Mouse (Mus musculus) urinary bladder, postnatal 36 days (tissue): Measurements from ENCODE around the gene Yipf4.

Experiments
- DNase-seq, 2 experiments: peaks; one replicate each; pipeline ENCODE4 v3.0.0; 2022; ENCODE audit warnings: low spot score in 2 of 2, mixed read lengths in 1 of 2

Gene Yipf4

DNA sequence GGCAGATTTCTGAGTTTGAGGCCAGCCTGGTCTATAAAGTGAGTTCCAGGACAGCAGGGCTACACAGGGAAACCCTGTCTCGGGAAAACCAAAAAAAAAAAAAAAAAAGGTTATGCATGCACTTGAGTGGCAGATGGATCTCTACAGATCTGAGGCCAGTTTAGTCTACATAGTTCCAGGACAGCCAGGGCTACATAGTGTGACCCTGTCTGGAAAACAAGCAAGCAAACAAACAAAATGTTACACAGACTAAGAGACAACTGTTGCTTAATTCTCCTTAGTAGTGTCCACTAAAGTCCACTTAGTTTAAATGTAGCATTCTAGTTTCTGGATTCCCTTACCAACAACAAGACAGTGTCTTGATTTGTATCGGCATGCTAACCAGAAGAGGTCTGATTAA lies 36.8 kb downstream of the Yipf4 start:
- DNase-seq, result no peak

- DNase-seq, result no peak
These were observed 37.7 kb downstream of the Yipf4 start for GRCm38 (mm10) chr17:74526806-74527653.

DNA sequence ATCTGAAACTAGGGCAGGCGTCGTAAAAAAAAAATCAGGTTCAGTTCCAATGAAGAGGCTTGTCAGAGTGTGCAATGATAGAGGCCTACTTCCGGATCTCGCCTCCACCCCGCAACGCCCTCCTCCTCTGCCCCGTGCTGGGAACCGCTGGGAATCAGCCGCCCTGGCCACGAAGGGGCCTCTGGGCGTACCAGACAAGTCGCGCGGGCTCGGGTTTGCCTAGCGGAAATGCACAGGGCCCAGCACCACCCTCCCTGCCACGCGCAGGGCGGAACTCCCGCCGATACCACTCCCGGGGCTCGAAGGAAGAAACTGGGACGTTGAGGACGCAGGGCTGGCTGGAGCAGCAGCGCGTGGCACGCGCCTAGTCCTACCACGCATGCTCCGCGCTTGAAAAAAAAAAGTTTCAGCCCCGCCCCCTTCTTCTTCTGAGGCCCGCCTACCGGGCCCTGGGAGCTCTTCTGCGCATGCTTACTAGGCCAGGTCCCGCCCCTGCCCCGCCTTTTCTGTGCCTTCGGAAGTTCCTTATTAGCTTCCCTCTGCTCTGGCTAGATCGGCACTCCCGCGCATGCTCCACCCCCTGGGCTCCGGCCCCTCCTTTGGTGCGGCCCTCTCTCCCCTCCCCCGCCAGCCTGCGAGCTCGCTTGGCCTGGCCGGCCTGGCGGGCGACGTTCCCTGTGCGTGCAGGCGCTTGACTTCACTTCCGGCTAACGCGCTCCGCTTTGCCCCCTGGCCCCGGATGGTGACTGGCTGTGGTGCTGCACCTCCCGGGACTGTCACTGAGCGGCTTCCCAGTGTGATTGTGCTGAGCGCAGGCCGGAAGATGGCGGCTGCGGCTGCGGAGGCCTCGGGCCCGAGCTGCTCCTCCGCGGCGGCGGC lies 38.7 kb downstream of the Yipf4 start, which contains the start of gene Birc6:
Birc6 (plus strand) TSS at position 567 of the 879 bp plus-strand sequence.
- DNase-seq, result peak; percentile 100

GRCm38 (mm10) chr17:74528648-74529532 lies 39.6 kb downstream of the Yipf4 start:
- DNase-seq, result peak in 1 of 2 experiments; percentile 4

DNA sequence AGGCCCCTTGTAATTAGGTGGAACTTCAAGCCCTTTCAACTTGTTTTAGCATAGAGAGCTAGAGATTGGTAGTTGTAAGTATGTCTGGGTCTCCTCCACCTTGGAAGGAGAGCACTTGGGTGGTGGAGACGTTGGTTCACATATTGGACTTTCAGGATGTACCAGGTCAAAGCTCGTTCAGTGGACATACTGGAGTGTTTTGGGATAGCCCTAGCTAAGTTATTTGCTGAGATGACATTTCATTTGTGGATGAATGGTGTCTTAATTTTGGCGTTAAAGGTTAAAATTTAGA lies 40.2 kb downstream of the Yipf4 start:
- no peak for DNase-seq

GRCm38 (mm10) chr17:74534971-74535370 lies 45.7 kb downstream of the Yipf4 start:
- DNase-seq, result no peak

- no peak for DNase-seq
These were observed 48.2 kb downstream of the Yipf4 start for GRCm38 (mm10) chr17:74537526-74537925.

DNA sequence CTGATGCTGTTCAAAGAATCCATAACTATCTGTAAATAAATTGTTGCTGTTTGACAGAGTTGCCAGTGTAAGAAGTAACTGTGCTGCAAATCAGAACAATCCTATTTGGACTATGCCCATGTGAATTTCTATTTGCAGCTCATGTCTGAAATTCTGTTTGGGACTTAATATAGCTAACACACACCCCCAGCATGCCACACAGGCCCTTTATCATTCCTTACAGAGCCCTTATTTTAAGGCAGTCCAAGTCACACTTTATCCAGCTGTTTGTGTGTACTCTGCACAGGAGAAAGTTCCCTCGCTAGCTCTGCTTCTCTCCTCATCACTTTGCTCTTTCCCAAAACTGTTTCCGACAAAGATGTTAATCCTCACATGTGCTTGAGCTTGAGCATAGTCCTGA lies 54.3 kb downstream of the Yipf4 start:
- DNase-seq, result no peak
